ENCODE assay signal across 8 mouse cellular contexts in the genomic region with DNA sequence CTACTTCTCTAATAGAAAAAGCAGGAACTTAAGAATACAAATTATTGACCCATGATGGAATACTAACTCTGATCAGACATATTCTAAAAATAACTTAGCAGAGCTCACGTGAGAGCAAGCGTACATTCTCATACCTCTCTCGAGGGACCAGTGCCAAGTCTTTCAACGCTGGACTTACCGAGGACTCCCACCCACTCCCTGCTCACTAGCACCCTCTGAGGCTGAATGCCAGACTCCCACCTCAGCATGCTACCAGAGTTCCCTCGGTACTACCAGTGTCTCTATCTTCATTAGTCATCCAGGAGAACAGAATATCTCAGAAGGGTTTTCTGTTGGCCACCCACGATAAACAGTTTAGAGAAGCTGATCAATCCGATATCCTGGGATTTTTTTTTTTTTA.
DNase-seq lines count a peak whose midpoint lies in the region; ATAC-seq and TF ChIP-seq lines count a peak whose summit lies in the region.
"Had no signal": no experiment of that assay in that cellular context is flagged by ENCODE, and none has a peak within 500 bp of the region (broad histone marks: within the 10 kb centered on the region; RNA-seq: fewer than 3 reads in every experiment).

No protein-coding gene starts in this region.

- DNase-seq in urinary bladder, postnatal 14 days (ENCODE audit: low spot score): peak; percentile 9
- no peak for DNase-seq in urinary bladder, adult 2 months (ENCODE audit: low spot score)
- peak; percentile 50 for DNase-seq in lung, postnatal 0 days (ENCODE audit: low spot score)
- no peak for DNase-seq in thymus, postnatal 10 days (ENCODE audit: low spot score in 2 of 2)
- no peak for DNase-seq in testis, postnatal 10 days (ENCODE audit: low spot score)

- H3K27me3 ChIP-seq in intestine, postnatal 0 days (replicated peaks; ENCODE audit: control insufficient read depth, insufficient read depth, low read length): no peaks in the 10 kb centered on the region
- no peaks in the 10 kb centered on the region for H3K27me3 ChIP-seq in intestine, embryonic 16.5 days (replicated peaks; ENCODE audit: control insufficient read depth, insufficient read depth, low read length)
- no peaks in the 10 kb centered on the region for H3K27me3 ChIP-seq in lung, postnatal 0 days (replicated peaks; ENCODE audit: insufficient read depth, low read length)
- H3K27me3 ChIP-seq: embryonic facial prominence, embryonic 12.5 days had no signal

- H3K9me3 ChIP-seq in intestine, postnatal 0 days (ENCODE audit: control insufficient read depth): no peaks in the 10 kb centered on the region
- H3K9me3 ChIP-seq in intestine, embryonic 16.5 days (ENCODE audit: control insufficient read depth, low read length): no peaks in the 10 kb centered on the region
- no peaks in the 10 kb centered on the region for H3K9me3 ChIP-seq in lung, postnatal 0 days (ENCODE audit: low read length)
- H3K9me3 ChIP-seq: embryonic facial prominence, embryonic 12.5 days had no signal

- WGBS in intestine, postnatal 0 days: 58% methylated on average over 8 of the region's 8 CpGs
- WGBS in intestine, embryonic 16.5 days: 48% methylated on average over 8 of the region's 8 CpGs
- 26% methylated on average over 8 of the region's 8 CpGs for WGBS in lung, postnatal 0 days

- no peak for TF ChIP-seq EP300 in lung, postnatal 0 days (IDR thresholded peaks at IDR 0.05)

- peak; percentile 31 for TF ChIP-seq CTCF in intestine, postnatal 0 days (IDR thresholded peaks at IDR 0.05; ENCODE audit: low read depth)
- peak; percentile 43 for TF ChIP-seq CTCF in lung, postnatal 0 days (IDR thresholded peaks at IDR 0.05)

- H3K27ac ChIP-seq in intestine, postnatal 0 days (ENCODE audit: low read depth, low read length): no peak overlapping the region
- H3K27ac ChIP-seq in intestine, embryonic 16.5 days (ENCODE audit: low read length): no peak overlapping the region
- no peak overlapping the region for H3K27ac ChIP-seq in lung, postnatal 0 days (ENCODE audit: low read length)
- H3K27ac ChIP-seq: embryonic facial prominence, embryonic 12.5 days had no signal

- no peak overlapping the region for H3K9ac ChIP-seq in intestine, postnatal 0 days (ENCODE audit: low read depth, low read length)
- no peak overlapping the region for H3K9ac ChIP-seq in intestine, embryonic 16.5 days (ENCODE audit: low read depth, low read length)
- H3K9ac ChIP-seq in lung, postnatal 0 days (replicated peaks; ENCODE audit: low read depth): no peak overlapping the region
- H3K9ac ChIP-seq: embryonic facial prominence, embryonic 12.5 days had no signal

- no peaks in the 10 kb centered on the region for H3K36me3 ChIP-seq in intestine, postnatal 0 days (ENCODE audit: control insufficient read depth, insufficient read depth)
- no peaks in the 10 kb centered on the region for H3K36me3 ChIP-seq in intestine, embryonic 16.5 days (ENCODE audit: control insufficient read depth, insufficient read depth, low read length)
- H3K36me3 ChIP-seq in lung, postnatal 0 days (ENCODE audit: insufficient read depth, low read length): no peaks in the 10 kb centered on the region
- H3K36me3 ChIP-seq: embryonic facial prominence, embryonic 12.5 days had no signal

- H3K4me1 ChIP-seq in intestine, postnatal 0 days (replicated peaks; ENCODE audit: control insufficient read depth, insufficient read depth, low read length): no peaks in the 10 kb centered on the region
- H3K4me1 ChIP-seq in intestine, embryonic 16.5 days (ENCODE audit: control insufficient read depth, insufficient read depth, low read length): peaks cover 12% of the 10 kb centered on the region
- H3K4me1 ChIP-seq in lung, postnatal 0 days (ENCODE audit: insufficient read depth, low read depth, low read length): peaks cover 7% of the 10 kb centered on the region; the same call in 1 of the 2 replicates

- H3K4me2 ChIP-seq in intestine, postnatal 0 days (replicated peaks; ENCODE audit: low read depth): no peak overlapping the region
- no peak overlapping the region for H3K4me2 ChIP-seq in intestine, embryonic 16.5 days (ENCODE audit: low read depth, low read length)
- H3K4me2 ChIP-seq in lung, postnatal 0 days (replicated peaks; ENCODE audit: low read depth, low read length): no peak overlapping the region
- H3K4me2 ChIP-seq: embryonic facial prominence, embryonic 12.5 days had no signal

- no peak for ATAC-seq in intestine, postnatal 0 days
- no peak for ATAC-seq in intestine, embryonic 16.5 days
- no peak for ATAC-seq in lung, postnatal 0 days

- H3K4me3 ChIP-seq in intestine, postnatal 0 days (ENCODE audit: low read depth, low read length): no peak overlapping the region
- no peak overlapping the region for H3K4me3 ChIP-seq in intestine, embryonic 16.5 days (ENCODE audit: low read length)
- H3K4me3 ChIP-seq in lung, postnatal 0 days (ENCODE audit: low read depth, low read length): no peak overlapping the region
- H3K4me3 ChIP-seq: embryonic facial prominence, embryonic 12.5 days had no signal

Comparison
In these comparisons a context has a peak if more than half of its experiments do, and no peak if none do; other contexts are left out.
1. DNase-seq: peak in urinary bladder, postnatal 14 days (single experiment) and lung, postnatal 0 days (single experiment); none in urinary bladder, adult 2 months (single experiment), thymus, postnatal 10 days (0 of 2) and testis, postnatal 10 days (single experiment).